Mouse (Mus musculus): ENCODE measurements at regions not wholly inside any gene's neighbourhood (a gene's known extent, or its start where the extent isn't known, plus 50 kb on each side); places are given as distances from the start of the nearest gene placed in this dataset.

GRCm38 (mm10) chr3:49643871-49644270, 113.3 kb downstream of the Pcdh18 start:
- TF ChIP-seq GATA1 (IDR thresholded peaks at IDR 0.05; ENCODE audit: borderline replicate concordance, low read length) (no peak), FLI1 (IDR thresholded peaks at IDR 0.05; ENCODE audit: low read length) (no peak)
